In the genomic region with DNA sequence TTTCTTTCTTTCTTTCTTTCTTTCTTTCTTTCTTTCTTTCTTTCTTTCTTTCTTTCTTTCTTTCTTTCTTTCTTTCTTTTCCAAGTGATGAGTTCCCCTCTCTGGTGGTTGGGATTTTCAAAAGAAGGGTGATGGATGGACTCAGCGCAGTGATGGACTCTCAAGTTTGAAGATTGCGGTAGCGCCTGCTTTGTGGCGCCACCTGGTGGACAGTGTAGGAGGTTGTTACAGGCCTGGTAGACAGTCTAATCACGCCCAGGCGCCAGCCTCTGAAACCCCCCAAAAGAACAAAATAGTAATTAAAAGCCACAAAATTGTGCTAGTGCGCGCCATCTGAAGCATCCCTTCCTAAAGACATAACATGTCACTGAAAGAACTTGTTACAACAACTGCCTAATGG, we compare ENCODE assay signal across 9 mouse cellular contexts. TPM values are rescaled to one million over a fixed set of nuclear protein-coding genes. Genes with fewer than 3 reads are reported as not detected.
DNase-seq lines count a peak whose midpoint lies in the region; ATAC-seq and TF ChIP-seq lines count a peak whose summit lies in the region.
"Had no signal": no experiment of that assay in that cellular context is flagged by ENCODE, and none has a peak within 500 bp of the region (broad histone marks: within the 10 kb centered on the region; RNA-seq: fewer than 3 reads in every experiment).

No protein-coding gene starts in this region.

- WGBS in neural tube, embryonic 15.5 days: under 1% methylated on average over 8 of the region's 8 CpGs
- 3% methylated on average over 8 of the region's 8 CpGs for WGBS in lung, postnatal 0 days

- no peak overlapping the region for H3K4me2 ChIP-seq in neural tube, embryonic 15.5 days
- no peak overlapping the region for H3K4me2 ChIP-seq in lung, postnatal 0 days (replicated peaks; ENCODE audit: low read depth, low read length)
- H3K4me2 ChIP-seq: hindbrain, embryonic 15.5 days had no signal

- no peaks in the 10 kb centered on the region for H3K9me3 ChIP-seq in neural tube, embryonic 15.5 days (replicated peaks)
- H3K9me3 ChIP-seq in lung, postnatal 0 days (ENCODE audit: low read length): no peaks in the 10 kb centered on the region
- H3K9me3 ChIP-seq: hindbrain, embryonic 15.5 days had no signal

- peaks cover 81% of the 10 kb centered on the region for H3K27me3 ChIP-seq in neural tube, embryonic 15.5 days (replicated peaks)
- H3K27me3 ChIP-seq in lung, postnatal 0 days (replicated peaks; ENCODE audit: insufficient read depth, low read length): peaks cover 73% of the 10 kb centered on the region

- TF ChIP-seq CTCF in cortical plate, adult 2 months (IDR thresholded peaks at IDR 0.05; ENCODE audit: extremely low read depth, insufficient read depth, low read length): peak; percentile 39
- peak; percentile 85 for TF ChIP-seq CTCF in lung, postnatal 0 days (IDR thresholded peaks at IDR 0.05)

- H3K36me3 ChIP-seq in neural tube, embryonic 15.5 days: no peaks in the 10 kb centered on the region
- H3K36me3 ChIP-seq in lung, postnatal 0 days (ENCODE audit: insufficient read depth, low read length): no peaks in the 10 kb centered on the region
- H3K36me3 ChIP-seq: hindbrain, embryonic 15.5 days had no signal

- DNase-seq in cerebellum, adult 18-20 months: peak; percentile 45 to 57
- no peak for DNase-seq in cerebellum, adult 11-12 months
- peak; percentile 86 for DNase-seq in neural tube, embryonic 10.5 days (ENCODE audit: extremely low spot score, low spot score)
- DNase-seq in heart, postnatal 4 days: peak; percentile 85
- DNase-seq in lung, postnatal 0 days (ENCODE audit: low spot score): peak; percentile 79
- peak; percentile 36 to 72 for DNase-seq in spleen, postnatal 14 days (ENCODE audit: low spot score in 2 of 2)

- no peak overlapping the region for H3K27ac ChIP-seq in neural tube, embryonic 15.5 days (replicated peaks)
- no peak overlapping the region for H3K27ac ChIP-seq in cortical plate, adult 2 months (ENCODE audit: insufficient read depth, low read length)
- no peak overlapping the region for H3K27ac ChIP-seq in lung, postnatal 0 days (ENCODE audit: low read length)
- H3K27ac ChIP-seq: hindbrain, embryonic 15.5 days had no signal

- H3K4me1 ChIP-seq in neural tube, embryonic 15.5 days: peaks cover 32% of the 10 kb centered on the region
- H3K4me1 ChIP-seq in cortical plate, adult 2 months (ENCODE audit: control insufficient read depth, insufficient read depth, low read length): no peaks in the 10 kb centered on the region
- H3K4me1 ChIP-seq in lung, postnatal 0 days (ENCODE audit: insufficient read depth, low read depth, low read length): peaks cover 8% of the 10 kb centered on the region

- no peak for ATAC-seq in neural tube, embryonic 15.5 days (ENCODE audit: low FRiP score)
- no peak for ATAC-seq in lung, postnatal 0 days

- H3K9ac ChIP-seq in neural tube, embryonic 15.5 days (replicated peaks): no peak overlapping the region
- no peak overlapping the region for H3K9ac ChIP-seq in lung, postnatal 0 days (replicated peaks; ENCODE audit: low read depth)
- H3K9ac ChIP-seq: hindbrain, embryonic 15.5 days had no signal

- no peak overlapping the region for H3K4me3 ChIP-seq in neural tube, embryonic 15.5 days (replicated peaks)
- no peak overlapping the region for H3K4me3 ChIP-seq in cortical plate, adult 2 months (ENCODE audit: insufficient read depth, low read length)
- H3K4me3 ChIP-seq in lung, postnatal 0 days (ENCODE audit: low read depth, low read length): no peak overlapping the region
- H3K4me3 ChIP-seq: hindbrain, embryonic 15.5 days had no signal

- TF ChIP-seq EP300 in lung, postnatal 0 days (IDR thresholded peaks at IDR 0.05): no peak

- no peak for TF ChIP-seq POLR2A in cortical plate, adult 2 months (IDR thresholded peaks at IDR 0.05; ENCODE audit: extremely low read depth, insufficient read depth, low read length)

RNA-seq across cellular contexts. Expression of gene Dlx2, which starts 1.3 kb away (rescaled TPM):
- 0.08 and 1.1 TPM in 2 replicates for polyA plus RNA-seq in neural tube, embryonic 15.5 days (2015; fragmentation: Nextera tagmentation; extraction: Ambion mirVana)
- polyA plus RNA-seq in cortical plate, adult 2 months (2012; rRNA removed): 4.1 and 4.2 TPM in 2 replicates
- total RNA-seq in heart, postnatal 4 days (2021): under 1 TPM in 1 of 2 experiments, not detected in 1; 0.11 TPM
- not detected in 2 replicates for polyA plus RNA-seq in lung, postnatal 0 days (2015; fragmentation: Nextera tagmentation; extraction: Ambion mirVana)

RNA-seq across cellular contexts. Expression of gene Dlx1, which starts 19.9 kb away (rescaled TPM):
- polyA plus RNA-seq in neural tube, embryonic 15.5 days (2015; fragmentation: Nextera tagmentation; extraction: Ambion mirVana): 0.13 and 1.3 TPM in 2 replicates
- 26.7 and 27.8 TPM in 2 replicates for polyA plus RNA-seq in cortical plate, adult 2 months (2012; rRNA removed)
- total RNA-seq in heart, postnatal 4 days (2021): under 1 TPM; 0.14 to 0.43 TPM
- polyA plus RNA-seq in lung, postnatal 0 days (2015; fragmentation: Nextera tagmentation; extraction: Ambion mirVana): not detected in 2 replicates

Comparison
In these comparisons a context has a peak if more than half of its experiments do, and no peak if none do; other contexts are left out.
1. RNA of gene Dlx1, which starts 19.9 kb away (polyA plus RNA-seq): 26.7 to 27.8 TPM in cortical plate, adult 2 months; 0.13 to 1.3 TPM in neural tube, embryonic 15.5 days and not detected in lung, postnatal 0 days; every median in the first group is over 10 times any median in the second.